Mouse (Mus musculus): Measurements from ENCODE around the gene Abl2. TPM values are rescaled to one million over a fixed set of nuclear protein-coding genes. Genes with fewer than 3 reads are reported as not detected.
"Not testable (repeated sequence)": the region's sequence is repeated elsewhere in the genome, so short reads cannot be mapped to it uniquely, and the experiment has no call there.

The Abl2 gene
- 100 to 1,000 TPM in 5 of 26 experiments, 10 to 100 TPM in 21; 30.1 to 173 (median 71.8) TPM for total RNA-seq (2018; cell fraction: chromatin; rRNA removed)
- total RNA-seq (2018; cell fraction: cytosol; rRNA removed), result 10 to 100 TPM; 13.9 to 57.3 (median 23.5) TPM
- 100 to 1,000 TPM in 2 of 26 experiments, 10 to 100 TPM in 24; 25.2 to 194 (median 52.4) TPM for total RNA-seq (2018; cell fraction: nucleus; rRNA removed)
- 11.1 to 17.5 TPM (median 16.3 TPM) in 3 replicates for polyA plus RNA-seq (2018)

GRCm38 (mm10) chr1:156558024-156558930 lies at the start of gene Abl2:
Gene Abl2 (plus strand): TSS chr1:156558786.
- Histone ChIP-seq H3K36me3 (ENCODE audit: inconsistent target) (no peaks in the 10 kb centered on the region), H3K27ac (no peak within 1 kb of the TSS), H3K79me2 (ENCODE audit: inconsistent target) (peaks cover 41% of the 10 kb centered on the region), H3K4me3 (ENCODE audit: inconsistent target) (peak within 1 kb of the TSS; percentile 55)
- WGBS (ENCODE audit: missing documents), result 17% methylated on average over 41 of the region's 60 CpGs

GRCm38 (mm10) chr1:156520136-156520780 lies 38.3 kb upstream of the Abl2 start:
- Histone ChIP-seq H3K79me2 (ENCODE audit: inconsistent target) (no peaks in the 10 kb centered on the region), H3K36me3 (ENCODE audit: inconsistent target) (no peaks in the 10 kb centered on the region)
- WGBS (ENCODE audit: missing documents), result 93% methylated on average over 3 of the region's 3 CpGs

DNA sequence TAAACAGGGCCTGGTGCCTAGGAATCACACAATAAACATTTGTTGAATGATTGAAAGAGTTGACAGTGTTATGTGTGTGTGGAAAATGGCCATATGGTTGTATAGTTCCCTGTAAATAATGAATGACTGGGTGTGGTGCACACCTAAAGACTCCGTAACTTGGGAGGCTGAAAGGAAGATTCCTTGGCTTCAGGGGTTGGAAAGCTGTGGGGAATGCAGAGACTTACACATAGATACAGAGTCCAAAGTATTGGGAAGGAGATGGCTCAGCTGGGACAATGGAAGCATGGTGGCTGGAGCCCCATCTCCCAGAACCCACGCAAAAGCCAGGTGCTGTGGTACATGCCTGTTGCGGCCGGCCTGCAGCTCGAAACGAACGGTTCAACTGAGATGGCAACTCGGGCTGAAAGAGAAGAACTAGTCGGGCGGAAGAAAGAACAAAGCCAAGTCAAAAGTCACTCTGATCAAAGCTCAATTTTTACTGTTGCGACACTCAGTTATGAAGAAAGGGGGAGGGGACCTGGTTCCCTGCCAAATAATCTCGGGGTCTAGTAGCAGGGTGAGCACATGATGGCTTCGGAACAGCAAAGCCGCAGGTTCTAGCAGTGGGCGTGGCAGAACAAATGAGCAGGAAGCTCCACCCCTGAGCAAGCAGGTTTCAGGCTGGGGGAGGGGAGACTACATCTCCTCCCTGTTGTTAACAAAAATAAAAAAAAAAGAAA lies 36.6 kb upstream of the Abl2 start:
- H3K36me3 ChIP-seq (ENCODE audit: inconsistent target), result no peaks in the 10 kb centered on the region
- H3K27ac ChIP-seq, result no peak overlapping the region
- 45% methylated on average over 11 of the region's 15 CpGs for WGBS (ENCODE audit: missing documents)
- no peaks in the 10 kb centered on the region for H3K79me2 ChIP-seq (ENCODE audit: inconsistent target)
- H3K4me3 ChIP-seq (ENCODE audit: inconsistent target), result no peak overlapping the region

More at GRCm38 (mm10) chr1:156520136-156520780, 38.3 kb upstream of the Abl2 start:
- no peak overlapping the region for H3K27ac ChIP-seq
- H3K4me3 ChIP-seq (ENCODE audit: inconsistent target), result no peak overlapping the region

- H3K79me2 ChIP-seq (ENCODE audit: inconsistent target); H3K36me3 ChIP-seq (ENCODE audit: inconsistent target); H3K27ac ChIP-seq; H3K4me3 ChIP-seq (ENCODE audit: inconsistent target): not testable (repeated sequence)
- 96% methylated on average over 7 of the region's 22 CpGs for WGBS (ENCODE audit: missing documents)
Observed at GRCm38 (mm10) chr1:156523842-156524241, 34.7 kb upstream of the Abl2 start, which contains the start of gene Gm10031. Gene Gm10031 (plus strand): TSS chr1:156524012.

DNA sequence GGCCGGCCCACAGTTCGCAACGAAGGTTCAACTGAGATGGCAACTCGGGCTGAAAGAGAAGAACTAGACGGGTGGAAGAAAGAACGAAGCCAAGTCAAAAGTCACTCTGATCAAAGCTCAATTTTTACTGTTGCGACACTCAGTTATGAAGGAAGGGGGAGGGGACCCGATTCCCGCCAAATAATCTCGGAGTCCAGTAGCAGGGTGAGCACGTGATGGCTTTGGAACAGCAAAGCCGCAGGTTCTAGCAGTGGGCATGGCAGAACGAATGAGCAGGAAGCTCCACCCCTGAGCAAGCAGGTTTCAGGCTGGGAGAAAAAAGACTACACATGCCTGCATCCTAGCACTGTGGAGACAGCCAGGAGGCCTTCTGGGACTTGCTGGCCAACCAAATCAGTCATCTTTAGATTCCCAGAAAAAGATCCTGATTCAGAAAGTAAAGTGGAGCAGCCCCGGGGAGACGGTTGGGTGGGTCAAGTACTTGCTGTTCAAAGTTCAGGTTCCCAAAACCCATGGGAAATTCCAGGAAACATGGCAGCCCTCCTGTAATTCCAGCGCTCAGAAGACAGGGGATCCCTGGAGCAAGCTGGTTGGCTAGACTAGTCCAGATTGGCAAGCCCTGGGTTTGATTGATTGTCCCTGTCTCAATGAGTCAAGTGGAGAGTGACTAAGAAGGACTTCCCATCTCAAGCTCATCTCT lies 26.0 kb upstream of the Abl2 start:
- not testable (repeated sequence) for H3K27ac ChIP-seq; H3K4me3 ChIP-seq (ENCODE audit: inconsistent target); H3K79me2 ChIP-seq (ENCODE audit: inconsistent target); H3K36me3 ChIP-seq (ENCODE audit: inconsistent target)
- 85% methylated on average over 13 of the region's 16 CpGs for WGBS (ENCODE audit: missing documents)

GRCm38 (mm10) chr1:156533483-156533882 lies 25.1 kb upstream of the Abl2 start:
- 30% methylated on average over 2 of the region's 3 CpGs for WGBS (ENCODE audit: missing documents)
- Histone ChIP-seq H3K79me2 (ENCODE audit: inconsistent target) (no peaks in the 10 kb centered on the region), H3K27ac (no peak overlapping the region), H3K36me3 (ENCODE audit: inconsistent target) (no peaks in the 10 kb centered on the region), H3K4me3 (ENCODE audit: inconsistent target) (no peak overlapping the region)

DNA sequence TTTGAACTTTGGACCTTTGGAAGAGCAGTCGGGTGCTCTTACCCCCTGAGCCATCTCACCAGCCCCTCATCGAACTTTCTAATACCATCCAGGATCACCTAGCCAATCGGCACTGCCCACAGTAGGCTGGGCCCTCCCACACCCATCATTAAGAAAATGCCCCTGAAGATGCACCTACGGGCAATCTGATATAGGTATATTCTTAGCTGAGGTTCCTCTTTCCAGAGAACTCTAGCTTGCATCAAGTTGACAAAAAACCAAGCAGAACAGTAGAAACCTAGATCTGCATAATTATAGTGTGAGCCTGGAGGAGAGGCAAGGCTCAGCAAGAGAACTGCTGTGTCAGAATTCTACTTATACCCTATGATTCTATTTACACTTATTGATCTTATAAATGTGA lies 24.7 kb upstream of the Abl2 start:
- Histone ChIP-seq H3K79me2 (ENCODE audit: inconsistent target) (no peaks in the 10 kb centered on the region), H3K36me3 (ENCODE audit: inconsistent target) (no peaks in the 10 kb centered on the region), H3K27ac (no peak overlapping the region), H3K4me3 (ENCODE audit: inconsistent target) (no peak overlapping the region)
- WGBS (ENCODE audit: missing documents), result 97% methylated on average over 4 of the region's 4 CpGs

DNA sequence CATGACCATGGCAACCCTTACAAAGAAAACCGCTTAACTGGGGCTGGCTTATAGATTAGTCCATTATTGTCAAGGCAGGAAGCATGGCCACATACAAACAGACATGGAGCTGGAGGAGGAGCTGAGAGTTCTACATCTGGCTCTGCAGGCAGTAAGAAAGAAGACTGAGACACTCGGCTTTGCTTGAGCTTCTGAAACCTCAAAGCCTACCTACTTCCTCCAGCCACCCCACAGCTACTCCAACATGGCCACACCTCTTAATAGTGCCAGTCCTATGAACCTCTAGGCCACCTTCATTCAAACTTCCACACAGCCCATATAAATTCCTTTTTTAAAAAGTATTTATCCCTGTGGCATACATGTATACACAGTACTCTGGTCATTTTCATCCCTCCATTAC lies 21.6 kb upstream of the Abl2 start:
- Histone ChIP-seq H3K36me3 (ENCODE audit: inconsistent target) (no peaks in the 10 kb centered on the region), H3K4me3 (ENCODE audit: inconsistent target) (no peak overlapping the region), H3K79me2 (ENCODE audit: inconsistent target) (no peaks in the 10 kb centered on the region), H3K27ac (no peak overlapping the region)
- 39% methylated on average over 2 of the region's 2 CpGs for WGBS (ENCODE audit: missing documents)

GRCm38 (mm10) chr1:156537701-156538100 lies 20.9 kb upstream of the Abl2 start:
- 73% methylated on average over 6 of the region's 6 CpGs for WGBS (ENCODE audit: missing documents)
- no peaks in the 10 kb centered on the region for H3K79me2 ChIP-seq (ENCODE audit: inconsistent target)
- H3K36me3 ChIP-seq (ENCODE audit: inconsistent target), result no peaks in the 10 kb centered on the region
- H3K27ac ChIP-seq, result no peak overlapping the region
- H3K4me3 ChIP-seq (ENCODE audit: inconsistent target), result no peak overlapping the region

GRCm38 (mm10) chr1:156538382-156538781 lies 20.2 kb upstream of the Abl2 start:
- 97% methylated on average over 3 of the region's 3 CpGs for WGBS (ENCODE audit: missing documents)
- Histone ChIP-seq H3K27ac (no peak overlapping the region), H3K36me3 (ENCODE audit: inconsistent target) (no peaks in the 10 kb centered on the region), H3K4me3 (ENCODE audit: inconsistent target) (no peak overlapping the region), H3K79me2 (ENCODE audit: inconsistent target) (no peaks in the 10 kb centered on the region)

- Histone ChIP-seq H3K27ac (no peak overlapping the region), H3K79me2 (ENCODE audit: inconsistent target) (no peaks in the 10 kb centered on the region), H3K4me3 (ENCODE audit: inconsistent target) (no peak overlapping the region), H3K36me3 (ENCODE audit: inconsistent target) (no peaks in the 10 kb centered on the region)
- WGBS (ENCODE audit: missing documents), result 84% methylated on average over 3 of the region's 4 CpGs
Observed at GRCm38 (mm10) chr1:156539787-156540560, 18.6 kb upstream of the Abl2 start.

DNA sequence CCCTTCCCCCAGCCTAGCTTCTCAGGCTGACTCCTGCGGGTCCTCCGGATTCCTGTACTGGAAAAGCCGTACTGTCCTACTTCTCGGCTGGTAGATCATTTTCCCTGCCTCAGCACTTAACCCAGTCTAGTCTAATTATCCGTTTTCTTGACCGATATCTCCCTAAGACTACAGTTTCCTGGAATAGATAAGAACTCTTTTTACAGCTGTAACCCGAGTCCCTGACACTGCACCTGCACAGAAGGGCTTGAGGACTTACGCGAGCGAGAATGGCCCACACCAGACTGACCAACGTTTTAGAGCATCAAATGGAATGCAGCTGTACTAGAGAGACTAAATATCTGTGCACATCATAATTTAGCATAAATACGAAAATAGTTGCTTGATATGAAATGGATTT lies 14.6 kb upstream of the Abl2 start:
- Histone ChIP-seq H3K27ac (no peak overlapping the region), H3K79me2 (ENCODE audit: inconsistent target) (no peaks in the 10 kb centered on the region), H3K4me3 (ENCODE audit: inconsistent target) (no peak overlapping the region), H3K36me3 (ENCODE audit: inconsistent target) (no peaks in the 10 kb centered on the region)
- 76% methylated on average over 12 of the region's 12 CpGs for WGBS (ENCODE audit: missing documents)

DNA sequence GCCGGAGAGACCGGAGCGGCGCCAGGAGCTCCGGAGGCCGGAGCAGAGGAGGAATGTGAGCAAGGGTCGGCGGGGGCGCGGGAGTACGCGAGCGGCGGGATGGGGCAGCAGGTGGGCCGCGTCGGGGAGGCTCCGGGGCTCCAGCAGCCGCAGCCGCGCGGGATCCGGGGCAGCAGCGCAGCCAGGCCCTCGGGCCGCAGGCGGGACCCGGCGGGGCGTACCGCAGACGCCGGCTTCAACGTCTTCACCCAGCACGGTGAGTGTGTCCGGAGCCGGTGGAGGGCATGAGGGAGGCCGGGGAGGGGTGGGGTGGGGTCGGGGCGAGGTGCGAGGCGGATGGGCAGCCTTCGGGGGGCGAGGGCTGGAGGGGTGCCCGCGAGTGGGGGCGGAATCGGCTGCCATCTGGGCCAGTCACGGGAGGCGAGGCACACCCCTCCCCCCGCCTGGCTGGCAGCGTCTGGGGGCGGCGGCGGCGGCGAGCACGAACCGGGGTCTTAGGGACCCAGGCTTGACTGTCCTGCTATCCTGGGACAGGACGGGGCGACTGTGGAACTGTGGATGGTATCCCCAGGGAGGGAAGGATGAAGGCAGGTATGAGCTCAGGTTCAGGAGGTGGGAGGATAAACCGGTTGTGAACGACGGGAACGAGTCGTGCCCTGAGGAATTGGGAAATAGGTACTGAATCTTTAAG lies 509 bp downstream of the Abl2 start:
- H3K4me3 ChIP-seq (ENCODE audit: inconsistent target), result peak overlapping the region; percentile 55
- peaks cover 49% of the 10 kb centered on the region for H3K79me2 ChIP-seq (ENCODE audit: inconsistent target)
- H3K27ac ChIP-seq, result no peak overlapping the region
- 1% methylated on average over 63 of the region's 66 CpGs for WGBS (ENCODE audit: missing documents)
- no peaks in the 10 kb centered on the region for H3K36me3 ChIP-seq (ENCODE audit: inconsistent target)
